Mouse (Mus musculus) granulocyte monocyte progenitor cell, adult 5-6 weeks (primary cell): ENCODE results near the gene Cep83. TPM values are rescaled to one million over a fixed set of nuclear protein-coding genes. Genes with fewer than 3 reads are reported as not detected.
A peak's percentile ranks its signal among the peaks of the same experiment; 100 is the strongest.

Experiments used
- ATAC-seq: replicated peaks from 2 replicates; pipeline ENCODE4 v1.8.0; 2016; ENCODE audit warnings: mild to moderate bottlenecking, moderate TSS enrichment, inconsistent platforms; ENCODE audit not compliant: poor library complexity, severe bottlenecking
- total RNA-seq, 2 experiments: library from RNA; stranded (forward) in 1 of 2; stranded (reverse) in 1 of 2; fragments of 200-712, 200-1000 nt in 1 of 2; fragments of >200 nt in 1 of 2; fragmentation: Nextera tagmentation in 1 of 2; gene quantifications; 2 replicates each; pipeline ENCODE4 v1.2.3; 2014 to 2017

The Cep83 gene
- total RNA-seq, 2 experiments from 2014 or later, result 56.5 to 81.0 TPM

DNA sequence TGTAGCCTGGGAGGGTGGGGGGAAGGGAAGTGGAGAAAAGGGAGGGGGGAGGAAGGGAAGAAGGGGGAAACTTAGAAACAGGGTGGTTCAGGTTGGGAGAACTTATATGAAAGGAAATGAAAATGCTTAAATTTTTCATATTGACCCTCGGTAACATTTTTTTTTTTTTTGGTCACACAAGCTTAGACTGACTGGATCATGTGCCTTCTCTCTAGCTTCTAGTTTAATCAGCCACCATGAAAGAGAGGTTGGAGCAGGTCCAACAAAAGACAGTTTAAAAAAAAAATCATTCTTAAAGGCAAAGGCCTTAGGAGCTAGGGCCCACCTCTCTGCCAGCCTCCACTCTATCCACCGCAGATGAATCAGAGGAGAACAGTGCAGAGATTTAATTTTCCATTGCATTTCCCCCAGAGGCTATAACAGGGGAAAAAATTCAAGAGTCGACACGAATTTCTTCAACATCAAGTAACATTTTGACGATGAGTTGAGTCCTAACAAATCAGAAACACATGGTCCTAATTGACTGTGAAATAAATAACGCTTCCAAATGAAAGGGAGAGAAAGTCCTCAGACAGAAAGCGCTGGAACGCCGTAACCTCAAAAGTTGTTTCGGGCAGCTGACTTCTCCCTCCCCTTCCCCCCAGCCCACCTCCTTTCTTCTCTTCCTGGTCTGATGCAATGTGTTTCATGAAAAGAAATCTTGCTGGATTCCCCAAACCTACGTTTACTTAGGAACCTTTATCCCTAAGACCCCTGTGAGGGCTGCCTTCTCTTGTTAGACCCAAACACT is 135.7 kb downstream of the Cep83 start:
- ATAC-seq, result no peak

DNA sequence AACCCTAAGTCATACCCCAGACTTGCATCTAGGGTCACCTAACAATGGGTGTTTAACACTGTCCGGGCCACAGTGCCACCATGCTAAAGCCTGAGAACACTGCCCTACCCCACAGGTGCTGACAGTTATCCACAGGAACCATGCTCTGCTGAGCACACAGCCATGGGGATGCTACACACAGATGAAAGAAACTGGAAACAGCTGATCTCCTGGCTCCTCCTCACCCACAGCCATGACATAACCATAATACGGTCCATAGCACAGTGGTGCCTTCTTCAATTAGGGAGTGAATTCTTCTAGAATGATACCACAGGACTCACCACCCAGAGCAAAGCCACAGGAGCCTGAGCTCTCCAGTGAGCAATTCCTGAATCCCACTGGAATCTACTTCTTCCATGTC is 137.5 kb downstream of the Cep83 start:
- no peak for ATAC-seq

DNA sequence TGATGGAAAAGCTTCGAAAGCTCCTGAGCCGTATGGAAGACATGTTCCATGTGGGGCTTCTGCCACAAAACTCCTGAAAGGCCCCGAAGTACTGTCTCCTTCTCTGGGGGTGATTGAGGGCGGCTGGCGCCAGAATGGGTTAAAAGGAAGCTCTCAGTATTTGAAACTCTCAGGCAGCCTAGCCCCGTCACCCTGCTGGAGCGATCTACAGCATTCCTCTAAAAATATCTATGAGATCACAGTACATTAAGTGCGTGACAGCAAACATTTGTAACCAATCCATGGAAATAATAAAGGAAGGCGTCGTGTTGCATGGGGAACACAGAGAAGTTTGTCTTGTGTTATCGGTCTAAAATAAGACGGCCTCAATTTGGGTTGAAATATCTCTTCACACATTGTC is 138.0 kb downstream of the Cep83 start:
- ATAC-seq, result no peak

DNA sequence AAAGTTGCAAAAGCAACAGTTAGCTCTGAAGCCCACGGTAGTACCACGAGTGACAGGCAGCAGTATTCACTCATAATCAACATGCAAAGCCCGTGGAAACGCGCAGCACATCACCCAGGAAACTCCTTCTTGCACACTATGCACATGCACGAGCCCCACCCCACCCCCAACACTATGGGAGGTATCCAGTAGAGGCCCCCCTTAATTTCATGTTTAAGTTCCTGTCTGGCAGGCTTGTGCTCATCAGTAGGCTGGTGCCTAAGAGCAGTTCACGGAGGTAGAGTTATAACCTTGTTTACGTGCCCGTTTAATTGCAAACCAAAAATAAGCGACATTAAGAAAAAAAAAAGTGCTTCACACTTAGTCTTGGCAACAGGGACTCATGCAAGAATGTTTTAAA is 138.9 kb downstream of the Cep83 start:
- no peak for ATAC-seq

DNA sequence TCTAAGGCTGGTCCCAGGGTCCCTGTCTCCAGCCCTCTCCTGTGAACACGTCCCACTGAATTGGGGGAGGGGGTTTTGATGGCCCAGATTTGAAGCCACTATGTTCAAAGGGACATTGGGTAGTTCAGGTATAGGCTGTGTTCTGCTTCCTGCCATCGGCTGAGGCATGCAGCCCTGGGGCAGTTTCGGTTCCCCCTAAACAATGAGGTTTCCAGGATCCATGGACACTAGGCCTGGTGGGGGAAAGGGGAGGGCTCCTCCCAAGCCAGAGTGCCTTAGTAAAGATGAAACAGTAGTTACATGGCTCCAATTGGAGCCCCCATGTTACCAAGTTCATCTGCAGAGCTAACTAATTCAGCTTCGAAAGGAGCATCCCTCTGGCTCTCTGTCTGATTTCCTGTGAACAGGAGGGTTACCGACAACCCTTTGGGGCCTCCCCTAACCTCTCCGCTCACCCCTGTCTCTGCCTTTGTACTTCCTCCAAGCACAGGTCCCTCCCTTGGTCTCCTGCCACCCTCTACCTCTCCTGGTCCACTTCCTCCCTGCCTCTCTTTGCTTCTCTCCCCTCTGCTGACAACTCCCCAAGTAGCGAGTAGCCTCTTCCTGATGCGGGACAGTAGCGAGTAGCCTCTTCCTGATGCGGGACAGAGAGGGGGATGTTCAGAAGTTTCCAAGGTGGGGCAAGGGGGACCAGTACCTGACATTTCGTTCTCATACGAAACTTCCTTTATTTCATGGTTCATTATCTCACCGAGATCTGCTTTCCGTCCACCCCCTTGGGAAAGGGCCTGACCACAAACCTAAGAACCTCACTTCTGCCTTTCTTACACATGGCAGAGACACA is 139.7 kb downstream of the Cep83 start:
- peak; percentile 85 for ATAC-seq

DNA sequence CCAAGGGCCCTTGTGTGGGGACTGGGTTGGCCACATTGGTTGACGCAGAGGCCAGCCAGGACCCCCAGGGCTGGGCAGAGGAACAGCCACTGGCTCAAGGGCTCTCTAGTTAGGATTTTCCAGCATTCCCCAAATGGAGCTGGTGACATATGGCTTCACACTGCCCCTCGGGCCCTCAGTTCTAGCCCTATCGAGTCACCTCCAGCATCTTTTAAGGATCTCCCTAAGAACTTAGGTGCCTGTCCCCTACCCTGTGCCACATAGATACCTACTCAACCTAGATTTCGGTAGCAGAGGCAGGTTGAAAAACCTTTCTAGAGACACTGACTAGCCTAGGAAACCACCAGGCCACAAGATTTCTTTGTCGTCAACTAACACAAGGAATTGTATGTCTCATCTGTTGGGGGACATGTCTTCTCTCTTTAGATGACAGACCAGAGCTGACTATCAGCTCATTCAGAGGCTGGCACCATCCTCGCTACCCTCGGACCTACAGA is 140.3 kb downstream of the Cep83 start:
- no peak for ATAC-seq

DNA sequence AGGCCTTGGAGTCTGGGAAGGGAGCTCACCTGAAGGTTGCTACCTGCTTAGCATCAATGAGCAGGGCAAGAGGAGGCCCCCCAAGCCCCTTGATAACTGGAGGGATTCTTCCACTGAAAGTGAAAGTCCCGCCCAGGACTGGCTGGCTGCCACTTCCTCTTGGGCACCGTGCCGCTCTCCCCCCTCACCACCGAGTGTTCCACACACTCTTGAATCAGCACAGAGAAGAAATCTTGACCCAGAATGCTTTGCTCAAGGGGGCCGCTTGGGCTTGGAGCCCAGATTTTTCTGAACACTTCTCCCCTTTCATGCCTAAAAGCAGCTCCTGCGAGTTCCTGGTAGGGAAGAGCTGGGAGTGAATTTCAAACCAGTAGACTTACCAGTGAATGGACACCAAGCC is 141.0 kb downstream of the Cep83 start:
- ATAC-seq, result peak; percentile 52

DNA sequence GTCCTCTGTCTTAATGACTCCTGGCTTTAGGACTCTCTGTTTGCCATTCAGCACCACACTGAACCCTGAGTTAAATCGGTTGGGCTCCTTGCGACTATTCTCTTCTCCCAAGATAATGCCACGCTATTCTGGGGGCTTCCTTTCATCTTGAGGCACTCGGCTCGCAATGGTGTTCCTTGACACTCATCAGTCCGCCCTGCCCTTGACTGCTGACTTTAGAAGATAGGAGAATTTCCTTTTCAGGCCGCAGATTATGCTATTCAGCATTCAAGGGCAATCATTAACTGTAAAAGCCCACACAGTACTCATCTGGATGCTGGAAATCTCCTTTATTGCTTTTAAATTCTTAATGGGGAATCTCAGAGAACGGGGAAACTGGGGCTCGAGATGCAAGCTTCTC is 147.4 kb downstream of the Cep83 start:
- ATAC-seq, result no peak
